In the genomic region with DNA sequence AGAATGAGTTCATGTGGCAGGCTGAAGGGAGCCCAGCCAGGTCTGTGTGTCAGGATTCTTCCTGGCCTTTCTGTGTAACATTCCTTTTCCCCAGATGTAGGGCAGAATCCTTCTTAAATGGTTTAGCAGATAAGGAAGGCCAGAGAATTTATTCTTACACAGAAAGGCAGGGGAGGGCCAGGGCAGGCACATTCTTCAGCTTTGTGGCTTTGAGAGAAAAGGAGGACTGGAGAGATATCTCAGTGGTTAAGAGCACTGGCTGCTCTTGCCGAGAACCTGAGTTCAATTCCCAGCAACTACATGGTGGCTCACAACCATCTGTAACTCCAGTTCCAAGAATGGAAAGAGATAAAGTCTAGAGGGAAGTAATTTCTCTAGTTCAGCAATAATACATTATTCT, we compare ENCODE assay signal across 1 mouse cellular context.
TF ChIP-seq lines count a peak whose summit lies in the region.

No protein-coding gene starts in this region.

TF ChIP-seq in MEL, 35 proteins besides CTCF, POLR2A, EP300 and RAD21 (continued from another document):
- TF ChIP-seq MAZ (IDR thresholded peaks at IDR 0.05; ENCODE audit: low read depth, low read length) (no peak; the same call in 1 of the 2 replicates), MYC (IDR thresholded peaks at IDR 0.05; ENCODE audit: low read depth, low read length) (no peak), TCF12 (IDR thresholded peaks at IDR 0.05; ENCODE audit: low read depth, low read length) (peak; percentile 86), GABPA (IDR thresholded peaks at IDR 0.05; ENCODE audit: low read depth, low read length) (no peak)
